Mouse (Mus musculus) left cerebral cortex, postnatal 10 days (tissue): Measurements from ENCODE around the gene Otulinl. TPM values are rescaled to one million over a fixed set of nuclear protein-coding genes. Genes with fewer than 3 reads are reported as not detected.
A peak's percentile ranks its signal among the peaks of the same experiment; 100 is the strongest.

Experiments used
- DNase-seq, 2 experiments: peaks; one replicate each; pipeline ENCODE4 v3.0.0; 2021 to 2022; ENCODE audit warnings: low spot score in 2 of 2, mixed read lengths in 1 of 2; ENCODE audit errors: extremely low spot score in 1 of 2
- intact Hi-C: fragments of 180-260 bp; cut with DNase I; formaldehyde crosslinking; loops from one replicate; pipeline ENCODE4 v1.15.1; 2025
- total RNA-seq, 2 experiments: library from RNA; stranded (reverse); gene quantifications; 2 replicates each; pipeline ENCODE4 v1.2.3; 2021

Gene Otulinl
- total RNA-seq, 2 experiments from 2014 or later, result 26.2 to 26.5 TPM

GRCm38 (mm10) chr15:27664126-27664525 lies 17.3 kb downstream of the Otulinl start:
- no peak for DNase-seq
- intact Hi-C loops, result no loop called here

GRCm38 (mm10) chr15:27662699-27663098 lies 18.7 kb downstream of the Otulinl start:
- no peak for DNase-seq
- intact Hi-C loops, result no loop called here

GRCm38 (mm10) chr15:27661696-27662095 lies 19.7 kb downstream of the Otulinl start:
- no peak for DNase-seq
- intact Hi-C loops, result no loop called here

- intact Hi-C loops, result loop anchor here (5.0 to 10.0 kb wide), 2 partner anchors 58 to 165 kb away; no protein-coding TSS in a partner anchor
- peak; percentile 83 to 90 for DNase-seq
Observed at GRCm38 (mm10) chr15:27659592-27660244, 21.7 kb downstream of the Otulinl start.

GRCm38 (mm10) chr15:27659143-27659542 lies 22.2 kb downstream of the Otulinl start:
- intact Hi-C loops, result loop anchor here (5.0 to 10.0 kb wide), 2 partner anchors 58 to 166 kb away; no protein-coding TSS in a partner anchor
- DNase-seq, result no peak

GRCm38 (mm10) chr15:27658356-27658755 lies 23.0 kb downstream of the Otulinl start:
- intact Hi-C loops, result loop anchor here (5.0 to 10.0 kb wide), 2 partner anchors 59 to 166 kb away; no protein-coding TSS in a partner anchor
- DNase-seq, result no peak

GRCm38 (mm10) chr15:27657866-27658265 lies 23.5 kb downstream of the Otulinl start:
- no peak for DNase-seq
- intact Hi-C loops, result loop anchor here (5.0 to 10.0 kb wide), 2 partner anchors 59 to 167 kb away; no protein-coding TSS in a partner anchor

- no peak for DNase-seq
- intact Hi-C loops, result loop anchor here (5.0 to 10.0 kb wide), 2 partner anchors 61 to 168 kb away; no protein-coding TSS in a partner anchor
Observed at GRCm38 (mm10) chr15:27656626-27657025, 24.8 kb downstream of the Otulinl start.

- no peak for DNase-seq
- intact Hi-C loops, result loop anchor here (5.0 to 10.0 kb wide), 2 partner anchors 62 to 170 kb away; no protein-coding TSS in a partner anchor
Observed at GRCm38 (mm10) chr15:27655015-27655414, 26.4 kb downstream of the Otulinl start.

- intact Hi-C loops, result no loop called here
- no peak for DNase-seq
Observed at GRCm38 (mm10) chr15:27647686-27648085, 33.7 kb downstream of the Otulinl start.

- intact Hi-C loops, result no loop called here
- no peak for DNase-seq
Observed at GRCm38 (mm10) chr15:27646665-27647064, 34.7 kb downstream of the Otulinl start.

GRCm38 (mm10) chr15:27645250-27645649 lies 36.1 kb downstream of the Otulinl start:
- DNase-seq, result no peak
- intact Hi-C loops, result no loop called here

- DNase-seq, result no peak
- intact Hi-C loops, result no loop called here
Observed at GRCm38 (mm10) chr15:27642895-27643294, 38.5 kb downstream of the Otulinl start.

GRCm38 (mm10) chr15:27641171-27641570 lies 40.2 kb downstream of the Otulinl start:
- no peak for DNase-seq
- intact Hi-C loops, result no loop called here

- DNase-seq, result no peak
- intact Hi-C loops, result no loop called here
Observed at GRCm38 (mm10) chr15:27633941-27634900, 47.2 kb downstream of the Otulinl start.

GRCm38 (mm10) chr15:27630601-27631383 lies 50.6 kb downstream of the Otulinl start, which contains the start of gene Otulin:
Gene Otulin (minus strand): TSS chr15:27630693.
- DNase-seq, result peak; percentile 96 to 99
- intact Hi-C loops, result no loop called here

- peak in 1 of 2 experiments; percentile 38 for DNase-seq
- intact Hi-C loops, result no loop called here
Observed at GRCm38 (mm10) chr15:27629800-27630600, 51.4 kb downstream of the Otulinl start.

GRCm38 (mm10) chr15:27629046-27629445 lies 52.3 kb downstream of the Otulinl start:
- intact Hi-C loops, result no loop called here
- no peak for DNase-seq
